Mouse (Mus musculus) heart, postnatal 36 days (tissue): ENCODE data around the gene Ces2a. TPM values are rescaled to one million over a fixed set of nuclear protein-coding genes. Genes with fewer than 3 reads are reported as not detected.

Experiments
- DNase-seq, 2 experiments: peaks; one replicate each; pipeline ENCODE4 v3.0.0; 2021 to 2022
- intact Hi-C: fragments of 180-260 bp; cut with DNase I; formaldehyde crosslinking; loops from one replicate; pipeline ENCODE4 v1.15.1; 2025
- total RNA-seq, 2 experiments: library from RNA; stranded (reverse); gene quantifications; 2 replicates each; pipeline ENCODE4 v1.2.3; 2021

Gene Ces2a
- not detected for total RNA-seq

GRCm38 (mm10) chr8:104733753-104734152 lies at the start of gene Ces2a:
Ces2a (plus strand) TSS chr8:104734003.
- no peak for DNase-seq
- intact Hi-C loops = no loop called here

- no peak for DNase-seq
- intact Hi-C loops = no loop called here
These were observed 45.4 kb upstream of the Ces2a start for GRCm38 (mm10) chr8:104688433-104688832.

- intact Hi-C loops = no loop called here
- no peak for DNase-seq
These were observed 35.2 kb upstream of the Ces2a start for GRCm38 (mm10) chr8:104698556-104698955.

GRCm38 (mm10) chr8:104701900-104702299 lies 31.9 kb upstream of the Ces2a start:
- intact Hi-C loops = no loop called here

GRCm38 (mm10) chr8:104721166-104721565 lies 12.6 kb upstream of the Ces2a start:
- intact Hi-C loops = no loop called here

More at GRCm38 (mm10) chr8:104701900-104702299, 31.9 kb upstream of the Ces2a start:
- DNase-seq = no peak

GRCm38 (mm10) chr8:104731451-104731850 lies 2.4 kb upstream of the Ces2a start:
- DNase-seq = no peak
- intact Hi-C loops = no loop called here

More at GRCm38 (mm10) chr8:104721166-104721565, 12.6 kb upstream of the Ces2a start:
- no peak for DNase-seq

GRCm38 (mm10) chr8:104731969-104732368 lies 1.8 kb upstream of the Ces2a start:
- DNase-seq = no peak
- intact Hi-C loops = no loop called here

- intact Hi-C loops = no loop called here
These were observed 8.2 kb downstream of the Ces2a start for GRCm38 (mm10) chr8:104742039-104742438.

GRCm38 (mm10) chr8:104743410-104743809 lies 9.6 kb downstream of the Ces2a start:
- intact Hi-C loops = no loop called here
- DNase-seq = no peak

More at GRCm38 (mm10) chr8:104742039-104742438, 8.2 kb downstream of the Ces2a start:
- no peak for DNase-seq

- no peak for DNase-seq
- intact Hi-C loops = no loop called here
These were observed 19.0 kb downstream of the Ces2a start for GRCm38 (mm10) chr8:104752818-104753217.

- intact Hi-C loops = no loop called here
These were observed 23.8 kb downstream of the Ces2a start for GRCm38 (mm10) chr8:104757621-104758020.

GRCm38 (mm10) chr8:104758209-104758608 lies 24.4 kb downstream of the Ces2a start:
- intact Hi-C loops = no loop called here
- no peak for DNase-seq

More at GRCm38 (mm10) chr8:104757621-104758020, 23.8 kb downstream of the Ces2a start:
- no peak for DNase-seq

- no peak for DNase-seq
- intact Hi-C loops = no loop called here
These were observed 27.3 kb downstream of the Ces2a start for GRCm38 (mm10) chr8:104761126-104761525.

- intact Hi-C loops = no loop called here
These were observed 32.7 kb downstream of the Ces2a start for GRCm38 (mm10) chr8:104766485-104766884.

GRCm38 (mm10) chr8:104770365-104770764 lies 36.6 kb downstream of the Ces2a start:
- DNase-seq = no peak
- intact Hi-C loops = no loop called here

More at GRCm38 (mm10) chr8:104766485-104766884, 32.7 kb downstream of the Ces2a start:
- DNase-seq = no peak

- DNase-seq = no peak
- intact Hi-C loops = loop anchor here (10.0 kb wide), 1 partner anchor 182 kb away; no protein-coding TSS in a partner anchor
These were observed 53.2 kb downstream of the Ces2a start for GRCm38 (mm10) chr8:104787049-104787448.

GRCm38 (mm10) chr8:104788929-104789328 lies 55.1 kb downstream of the Ces2a start:
- intact Hi-C loops = loop anchor here (10.0 kb wide), 1 partner anchor 184 kb away; no protein-coding TSS in a partner anchor
- DNase-seq = no peak

- intact Hi-C loops = loop anchor here (10.0 kb wide), 3 partner anchors 185 to 425 kb away; no protein-coding TSS in a partner anchor
- peak; percentile 5 to 11 for DNase-seq
These were observed 56.3 kb downstream of the Ces2a start for GRCm38 (mm10) chr8:104789886-104790680.
